Mouse (Mus musculus): ENCODE measurements around the gene Tprgl. TPM values are rescaled to one million over a fixed set of nuclear protein-coding genes. Genes with fewer than 3 reads are reported as not detected.

Gene Tprgl
- polyA plus RNA-seq (2014; fragmentation: Illumina TruSeq; extraction: RNeasy Lipid Tissue Mini Kit (QIAGEN cat#74804); ENCODE audit: low read depth, low replicate concordance): 127 TPM

DNA sequence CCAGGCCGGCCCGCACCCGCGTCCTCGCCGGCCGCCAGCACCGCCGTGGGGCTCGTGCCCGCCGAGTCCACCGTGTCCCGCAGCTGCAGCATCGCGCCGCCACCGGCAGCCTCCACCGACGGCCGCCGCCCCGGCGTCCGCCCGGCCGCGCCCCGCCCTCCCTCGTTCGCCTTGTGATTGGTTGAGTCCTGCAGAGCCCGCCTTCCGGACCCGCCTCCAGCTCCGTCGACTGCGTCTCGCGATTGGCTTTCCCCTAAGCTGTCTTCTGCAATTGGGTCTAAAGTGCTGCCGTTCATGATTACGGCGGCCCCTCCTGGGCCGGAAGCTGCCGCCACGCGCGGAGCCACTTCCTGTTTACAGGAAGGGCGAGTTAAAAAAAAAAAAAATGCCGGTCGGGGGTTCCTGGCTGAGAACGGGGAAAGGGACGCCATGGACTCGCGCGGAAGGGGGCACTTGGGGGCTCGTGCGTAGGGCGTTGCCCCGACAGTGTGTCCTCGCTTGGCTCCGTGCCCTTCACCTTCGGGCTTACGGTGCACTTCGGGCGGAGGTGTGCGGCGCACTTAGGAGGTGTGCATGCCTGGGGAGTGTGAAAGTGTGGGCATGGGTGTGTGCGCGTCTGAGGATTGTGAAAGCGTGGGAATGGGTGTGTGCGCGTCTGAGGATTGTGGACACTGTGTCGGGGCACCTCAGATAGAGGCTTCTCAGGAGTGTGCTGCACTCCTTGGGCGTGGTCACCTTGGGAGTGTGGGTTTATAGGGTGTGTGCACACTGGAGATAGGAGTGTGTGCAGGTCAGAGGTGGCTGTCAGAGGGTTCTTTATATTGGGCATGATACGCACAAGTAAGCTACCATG is at the start of gene Tprgl:
Gene Tprgl, minus strand, starts transcription at position 129 of the 853 bp plus-strand sequence.

DNA sequence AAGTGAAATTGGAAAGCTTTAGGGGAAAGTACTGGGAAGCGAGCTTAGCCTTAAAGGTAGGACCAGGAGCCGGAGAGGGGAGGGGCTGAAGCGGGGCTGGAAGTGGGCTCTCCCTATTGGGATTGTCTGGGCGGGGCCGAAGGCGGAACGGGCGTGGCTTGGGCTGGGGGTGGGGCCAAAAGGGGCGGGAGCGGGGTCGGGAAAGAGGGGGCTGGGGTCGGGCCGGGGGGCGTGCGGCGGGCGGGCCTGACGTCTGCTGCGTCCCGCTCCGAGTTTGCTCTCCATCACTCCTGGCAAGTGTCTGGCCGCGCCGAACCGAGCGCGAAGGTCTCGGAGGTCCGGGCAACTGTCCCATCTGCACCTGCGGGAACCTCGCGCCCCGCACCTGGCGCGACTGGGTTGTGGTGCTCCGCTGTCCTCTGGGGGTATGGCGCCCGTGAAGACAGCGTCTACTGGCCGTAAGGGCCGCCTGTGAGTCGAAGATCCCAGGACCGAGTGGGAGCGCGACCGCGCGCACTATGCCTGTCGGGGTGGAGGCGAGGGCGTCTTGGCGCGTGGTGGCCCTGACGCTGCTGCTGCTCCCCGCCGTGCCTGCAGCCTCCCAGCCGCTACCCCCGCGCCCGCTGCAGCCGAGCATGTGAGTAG is 10.2 kb upstream of the Tprgl start, which contains the start of gene Megf6:
Gene Megf6, plus strand, starts transcription at position 225 of the 645 bp plus-strand sequence.

DNA sequence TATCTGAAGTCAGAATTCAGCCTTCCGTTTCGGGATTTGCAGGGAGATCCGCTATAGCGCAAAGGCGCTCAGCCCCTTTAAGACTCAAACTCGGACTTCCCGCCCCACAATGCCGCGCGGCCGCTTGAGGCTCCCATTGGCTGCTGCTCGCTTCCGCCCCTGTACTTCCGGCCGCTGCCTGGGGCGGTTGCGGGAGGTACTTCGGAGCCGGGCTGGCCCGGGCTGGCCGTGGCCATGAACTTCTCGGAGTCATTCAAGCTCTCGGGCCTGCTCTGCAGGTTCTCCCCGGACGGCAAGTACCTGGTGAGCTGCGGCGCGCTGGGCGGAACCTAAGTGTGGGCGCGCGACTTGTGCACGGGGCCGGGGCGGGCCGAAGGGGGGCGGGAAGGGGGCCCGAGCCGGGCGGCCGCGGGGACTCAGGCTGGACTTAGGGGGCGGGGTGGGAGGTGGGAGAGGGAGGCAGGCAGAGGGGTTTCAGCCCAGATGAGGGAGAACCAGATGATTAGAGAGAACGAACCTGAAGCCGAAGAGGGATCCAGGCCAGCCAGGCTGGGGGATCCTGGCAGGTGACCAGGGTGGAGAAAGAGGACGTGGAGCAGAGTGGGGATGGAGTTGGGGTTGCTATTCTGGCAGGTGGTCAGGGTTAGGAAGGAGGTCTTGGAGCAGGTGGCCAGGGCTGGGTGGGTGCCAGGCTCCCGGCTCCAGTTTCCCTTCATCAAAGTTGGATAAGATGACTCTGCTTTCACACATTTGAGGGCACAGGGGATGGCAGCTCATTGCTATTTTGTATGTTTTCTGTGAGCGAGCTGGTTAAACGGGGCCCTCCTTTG is 18.0 kb downstream of the Tprgl start, which contains the start of gene Wrap73:
Gene Wrap73, plus strand, starts transcription at position 162 of the 830 bp plus-strand sequence.

DNA sequence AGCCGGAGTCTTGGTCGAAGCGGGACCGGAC is 20.5 kb downstream of the Tprgl start, which contains the start of gene Trp73:
Gene Trp73, minus strand, starts transcription at position 27 of the 31 bp plus-strand sequence.

Other genes starting within 250 kb of the Tprgl start
- 33.3 TPM for gene A430005L14Rik, start 203.4 kb downstream of the Tprgl start, polyA plus RNA-seq (2014; fragmentation: Illumina TruSeq; extraction: RNeasy Lipid Tissue Mini Kit (QIAGEN cat#74804); ENCODE audit: low read depth, low replicate concordance)
- gene Dffb, start 185.5 kb downstream of the Tprgl start, polyA plus RNA-seq (2014; fragmentation: Illumina TruSeq; extraction: RNeasy Lipid Tissue Mini Kit (QIAGEN cat#74804); ENCODE audit: low read depth, low replicate concordance): 2.1 TPM
- gene Cep104, start 185.5 kb downstream of the Tprgl start, polyA plus RNA-seq (2014; fragmentation: Illumina TruSeq; extraction: RNeasy Lipid Tissue Mini Kit (QIAGEN cat#74804); ENCODE audit: low read depth, low replicate concordance): 46.3 TPM
- 21.1 TPM for gene Lrrc47, start 148.9 kb downstream of the Tprgl start, polyA plus RNA-seq (2014; fragmentation: Illumina TruSeq; extraction: RNeasy Lipid Tissue Mini Kit (QIAGEN cat#74804); ENCODE audit: low read depth, low replicate concordance)
- 0.59 TPM for gene Smim1, start 134.4 kb downstream of the Tprgl start, polyA plus RNA-seq (2014; fragmentation: Illumina TruSeq; extraction: RNeasy Lipid Tissue Mini Kit (QIAGEN cat#74804); ENCODE audit: low read depth, low replicate concordance)
- 21.7 TPM for gene Ccdc27, start 118.0 kb downstream of the Tprgl start, polyA plus RNA-seq (2014; fragmentation: Illumina TruSeq; extraction: RNeasy Lipid Tissue Mini Kit (QIAGEN cat#74804); ENCODE audit: low read depth, low replicate concordance)
- not detected for gene Trp73, start 20.5 kb downstream of the Tprgl start, polyA plus RNA-seq (2014; fragmentation: Illumina TruSeq; extraction: RNeasy Lipid Tissue Mini Kit (QIAGEN cat#74804); ENCODE audit: low read depth, low replicate concordance)
- 1.1 TPM for gene Wrap73, start 18.3 kb downstream of the Tprgl start, polyA plus RNA-seq (2014; fragmentation: Illumina TruSeq; extraction: RNeasy Lipid Tissue Mini Kit (QIAGEN cat#74804); ENCODE audit: low read depth, low replicate concordance)
- gene Megf6, start 10.1 kb upstream of the Tprgl start, polyA plus RNA-seq (2014; fragmentation: Illumina TruSeq; extraction: RNeasy Lipid Tissue Mini Kit (QIAGEN cat#74804); ENCODE audit: low read depth, low replicate concordance): 0.04 TPM
- gene Arhgef16, start 141.0 kb upstream of the Tprgl start, polyA plus RNA-seq (2014; fragmentation: Illumina TruSeq; extraction: RNeasy Lipid Tissue Mini Kit (QIAGEN cat#74804); ENCODE audit: low read depth, low replicate concordance): not detected
- gene B230104I21Rik, start 175.5 kb upstream of the Tprgl start, polyA plus RNA-seq (2014; fragmentation: Illumina TruSeq; extraction: RNeasy Lipid Tissue Mini Kit (QIAGEN cat#74804); ENCODE audit: low read depth, low replicate concordance): not detected